10 mouse cellular contexts compared by ENCODE assay signal in genomic region chr12:70346139-70347026, GRCm38 (mm10). TPM values are rescaled to one million over a fixed set of nuclear protein-coding genes. Genes with fewer than 3 reads are reported as not detected.
A peak's percentile ranks its signal among the peaks of the same experiment; 100 is the strongest.
DNase-seq lines count a peak whose midpoint lies in the region; ATAC-seq and TF ChIP-seq lines count a peak whose summit lies in the region.
"Had no signal": no experiment of that assay in that cellular context is flagged by ENCODE, and none has a peak within 500 bp of the region (broad histone marks: within the 10 kb centered on the region; RNA-seq: fewer than 3 reads in every experiment).

No protein-coding gene starts in this region.

- no peak overlapping the region for H3K9ac ChIP-seq in heart, embryonic 11.5 days (ENCODE audit: low read depth, low read length)
- H3K9ac ChIP-seq in hindbrain, embryonic 14.5 days: peak overlapping the region; percentile 90

- DNase-seq in heart, adult 8-10 months (ENCODE audit: low spot score): no peak
- peak; percentile 77 for DNase-seq in hindbrain, embryonic 14.5 days (ENCODE audit: low spot score)
- peak; percentile 54 to 78 for DNase-seq in left cerebral cortex, postnatal 36 days (ENCODE audit: low spot score in 2 of 2)
- peak; percentile 16 for DNase-seq in naive thymus-derived CD4-positive, alpha-beta T cell, adult 2 months (ENCODE audit: low read depth)
- DNase-seq in thymus, postnatal 4 days: peak; percentile 45

- TF ChIP-seq POLR2A in bone marrow macrophage, adult 2 months (IDR thresholded peaks at IDR 0.05; ENCODE audit: borderline replicate concordance, low read depth, low read length): no peak
- TF ChIP-seq POLR2A in embryonic fibroblast, embryonic 13.5 days (IDR thresholded peaks at IDR 0.05; ENCODE audit: low read depth, low read length): no peak

- peak overlapping the region; percentile 62 for H3K4me3 ChIP-seq in heart, embryonic 11.5 days (ENCODE audit: low read depth, low read length)
- H3K4me3 ChIP-seq in bone marrow macrophage, adult 2 months (ENCODE audit: insufficient read depth, low read length): peak overlapping the region; percentile 37; the same call in 1 of the 2 replicates
- peak overlapping the region; percentile 23 for H3K4me3 ChIP-seq in embryonic fibroblast, embryonic 13.5 days (ENCODE audit: insufficient read depth, low read length)
- peak overlapping the region; percentile 85 for H3K4me3 ChIP-seq in hindbrain, embryonic 14.5 days (replicated peaks; ENCODE audit: low read length)
- H3K4me3 ChIP-seq: myocyte had no signal

- no peaks in the 10 kb centered on the region for H3K9me3 ChIP-seq in heart, embryonic 11.5 days (replicated peaks; ENCODE audit: control insufficient read depth, low read length)
- no peaks in the 10 kb centered on the region for H3K9me3 ChIP-seq in hindbrain, embryonic 14.5 days (ENCODE audit: control insufficient read depth, low read length)

- H3K36me3 ChIP-seq in heart, embryonic 11.5 days (ENCODE audit: control insufficient read depth, insufficient read depth, low read length): no peaks in the 10 kb centered on the region
- no peaks in the 10 kb centered on the region for H3K36me3 ChIP-seq in hindbrain, embryonic 14.5 days (replicated peaks; ENCODE audit: control insufficient read depth, insufficient read depth)
- H3K36me3 ChIP-seq: G1E had no signal

- H3K27ac ChIP-seq in heart, embryonic 11.5 days (ENCODE audit: low read depth, low read length): no peak overlapping the region
- no peak overlapping the region for H3K27ac ChIP-seq in bone marrow macrophage, adult 2 months (ENCODE audit: insufficient read depth, low read depth, low read length)
- no peak overlapping the region for H3K27ac ChIP-seq in embryonic fibroblast, embryonic 13.5 days (ENCODE audit: insufficient read depth, low read length)
- peak overlapping the region; percentile 96 for H3K27ac ChIP-seq in hindbrain, embryonic 14.5 days

- TF ChIP-seq CTCF in bone marrow macrophage, adult 2 months (IDR thresholded peaks at IDR 0.05; ENCODE audit: low read depth, low read length): no peak
- TF ChIP-seq CTCF in embryonic fibroblast, embryonic 13.5 days (IDR thresholded peaks at IDR 0.05; ENCODE audit: borderline replicate concordance, insufficient read depth, low read length): peak; percentile 20; the same call in 1 of the 2 replicates

- 3% methylated on average over 60 of the region's 60 CpGs for WGBS in heart, embryonic 11.5 days (ENCODE audit: insufficient replicate concordance)
- WGBS in hindbrain, embryonic 14.5 days: under 1% methylated on average over 60 of the region's 60 CpGs

- intact Hi-C loops in left cerebral cortex, postnatal 36 days (cut with DNase I): loop anchor here (1.0 to 5.0 kb wide), 5 partner anchors 23 to 109 kb away; no protein-coding TSS in a partner anchor

- no peak for ATAC-seq in heart, embryonic 11.5 days (replicated peaks; ENCODE audit: insufficient number of reproducible peaks, low FRiP score, low TSS enrichment)
- ATAC-seq in hindbrain, embryonic 14.5 days (ENCODE audit: low FRiP score): peak; percentile 49

- no peaks in the 10 kb centered on the region; the same call in 1 of the 2 replicates for H3K4me1 ChIP-seq in heart, embryonic 11.5 days (ENCODE audit: control insufficient read depth, insufficient read depth, low read length)
- H3K4me1 ChIP-seq in bone marrow macrophage, adult 2 months (ENCODE audit: control insufficient read depth, insufficient read depth, low read length): no peaks in the 10 kb centered on the region
- H3K4me1 ChIP-seq in embryonic fibroblast, embryonic 13.5 days (ENCODE audit: control insufficient read depth, insufficient read depth, low read length): no peaks in the 10 kb centered on the region
- peaks cover 19% of the 10 kb centered on the region for H3K4me1 ChIP-seq in hindbrain, embryonic 14.5 days (replicated peaks; ENCODE audit: control insufficient read depth, insufficient read depth, low read length)

- H3K27me3 ChIP-seq in heart, embryonic 11.5 days (ENCODE audit: control insufficient read depth, insufficient read depth, low read length): peaks cover 24% of the 10 kb centered on the region
- no peaks in the 10 kb centered on the region for H3K27me3 ChIP-seq in hindbrain, embryonic 14.5 days (ENCODE audit: control insufficient read depth, insufficient read depth, low read length)

- H3K4me2 ChIP-seq in heart, embryonic 11.5 days: peak overlapping the region; percentile 90
- H3K4me2 ChIP-seq in hindbrain, embryonic 14.5 days (replicated peaks): peak overlapping the region; percentile 66

RNA-seq across cellular contexts. Expression of gene Trim9, which starts 1.0 kb away (rescaled TPM):
- polyA plus RNA-seq in heart, embryonic 11.5 days (2014; fragmentation: Nextera tagmentation; extraction: Ambion mirVana): 0.59 and 0.75 TPM in 2 replicates
- total RNA-seq in heart, adult 8-10 months (2022): under 1 TPM in 3 of 4 experiments, not detected in 1; 0.09 to 0.19 (median 0.11) TPM
- not detected in 2 replicates for polyA plus RNA-seq in bone marrow macrophage, adult 2 months (2012; ENCODE audit: insufficient read depth, insufficient read length, missing spikeins)
- polyA plus RNA-seq in embryonic fibroblast, embryonic 13.5 days (2011; ENCODE audit: insufficient read length, low read depth, missing spikeins): 0.47 and 0.74 TPM in 2 replicates
- 77.8 and 94.9 TPM in 2 replicates for polyA plus RNA-seq in hindbrain, embryonic 14.5 days (2014; fragmentation: Nextera tagmentation; extraction: Ambion mirVana)
- 100 to 1,000 TPM; 329 to 436 TPM for total RNA-seq in left cerebral cortex, postnatal 36 days (2021)
- polyA plus RNA-seq: G1E, myocyte had no signal

Comparison
In these comparisons a context has a peak if more than half of its experiments do, and no peak if none do; other contexts are left out.
1. H3K4me3 ChIP-seq: peak in every context shown above with its lines; median percentile 85 in hindbrain, embryonic 14.5 days; 62 in heart, embryonic 11.5 days; 37 in bone marrow macrophage, adult 2 months; 23 in embryonic fibroblast, embryonic 13.5 days.
2. RNA of gene Trim9, which starts 1.0 kb away (polyA plus RNA-seq): 77.8 to 94.9 TPM in hindbrain, embryonic 14.5 days; 0.47 to 0.74 TPM in embryonic fibroblast, embryonic 13.5 days, 0.59 to 0.75 TPM in heart, embryonic 11.5 days and not detected in bone marrow macrophage, adult 2 months; every median in the first group is over 10 times any median in the second.